In genomic region chr1:38012509-38012908, GRCm38 (mm10) we compare ENCODE assay signal across 30 mouse cellular contexts. TPM values are rescaled to one million over a fixed set of nuclear protein-coding genes. Genes with fewer than 3 reads are reported as not detected.
DNase-seq lines count a peak whose midpoint lies in the region; ATAC-seq and TF ChIP-seq lines count a peak whose summit lies in the region.
"Had no signal": no experiment of that assay in that cellular context is flagged by ENCODE, and none has a peak within 500 bp of the region (broad histone marks: within the 10 kb centered on the region; RNA-seq: fewer than 3 reads in every experiment).

No protein-coding gene starts in this region.

- TF ChIP-seq POLR2A in bone marrow macrophage, adult 2 months (IDR thresholded peaks at IDR 0.05; ENCODE audit: borderline replicate concordance, low read depth, low read length), result no peak
- no peak for TF ChIP-seq POLR2A in small intestine, adult 2 months (IDR thresholded peaks at IDR 0.05; ENCODE audit: low read depth, low read length)

- 0 out of 2 replicates have a peak overlapping the region, but pooled peaks have one; percentile 6 for H3K4me3 ChIP-seq in liver, embryonic 11.5 days (ENCODE audit: low read depth, low read length)
- peak overlapping the region; percentile 38 for H3K4me3 ChIP-seq in bone marrow macrophage, adult 2 months (ENCODE audit: insufficient read depth, low read length)
- H3K4me3 ChIP-seq in liver, embryonic 12.5 days, result peak overlapping the region; percentile 32
- no peak overlapping the region for H3K4me3 ChIP-seq in small intestine, adult 2 months (ENCODE audit: low read depth, low read length)
- no peak overlapping the region for H3K4me3 ChIP-seq in limb, embryonic 10.5 days
- H3K4me3 ChIP-seq: embryonic facial prominence, embryonic 15.5 days; forebrain, embryonic 13.5 days; heart, embryonic 10.5 days; hindbrain, embryonic 13.5 days; left cerebral cortex, adult 2 months; midbrain, embryonic 10.5 days had no signal

- TF ChIP-seq CTCF in bone marrow macrophage, adult 2 months (IDR thresholded peaks at IDR 0.05; ENCODE audit: low read depth, low read length), result no peak
- no peak for TF ChIP-seq CTCF in small intestine, adult 2 months (IDR thresholded peaks at IDR 0.05; ENCODE audit: extremely low read depth, insufficient read length, insufficient replicate concordance, low read depth, low read length)

- DNase-seq in liver, embryonic 11.5 days (ENCODE audit: low spot score), result no peak
- no peak for DNase-seq in liver
- no peak for DNase-seq in retina, embryonic 14.5 days (ENCODE audit: low spot score)
- no peak for DNase-seq in adrenal gland, adult 18-20 months (ENCODE audit: low spot score in 2 of 2)
- no peak for DNase-seq in limb, embryonic 10.5 days (ENCODE audit: low spot score)
- DNase-seq: cerebellum, postnatal 14 days; embryo, embryonic 11 days; gastrocnemius, postnatal 14 days; kidney, postnatal 10 days; lung, adult 2 months; thymus, postnatal 14 days had no signal

- H3K9ac ChIP-seq in liver, embryonic 11.5 days (ENCODE audit: low read depth, low read length), result no peak overlapping the region; the same call in 1 of the 2 replicates
- peak overlapping the region; percentile 62 for H3K9ac ChIP-seq in liver, embryonic 12.5 days
- H3K9ac ChIP-seq: embryonic facial prominence, embryonic 15.5 days; forebrain, embryonic 13.5 days; hindbrain, embryonic 13.5 days had no signal

- H3K9me3 ChIP-seq in liver, embryonic 11.5 days (ENCODE audit: control insufficient read depth, low read length), result no peaks in the 10 kb centered on the region
- H3K9me3 ChIP-seq in liver, embryonic 12.5 days (replicated peaks), result no peaks in the 10 kb centered on the region
- no peaks in the 10 kb centered on the region for H3K9me3 ChIP-seq in limb, embryonic 10.5 days (replicated peaks)
- H3K9me3 ChIP-seq: embryonic facial prominence, embryonic 15.5 days; forebrain, embryonic 13.5 days; heart, embryonic 10.5 days; hindbrain, embryonic 13.5 days; midbrain, embryonic 10.5 days had no signal

- H3K36me3 ChIP-seq in liver, embryonic 11.5 days (ENCODE audit: control insufficient read depth, insufficient read depth, low read length), result no peaks in the 10 kb centered on the region
- peaks cover 2% of the 10 kb centered on the region for H3K36me3 ChIP-seq in liver, embryonic 12.5 days
- H3K36me3 ChIP-seq in small intestine, adult 2 months (ENCODE audit: control insufficient read depth, insufficient read depth, low read length), result no peaks in the 10 kb centered on the region
- peaks cover under 1% of the 10 kb centered on the region; the same call in 1 of the 2 replicates for H3K36me3 ChIP-seq in limb, embryonic 10.5 days
- H3K36me3 ChIP-seq: embryonic facial prominence, embryonic 15.5 days; heart, embryonic 10.5 days; hindbrain, embryonic 13.5 days; midbrain, embryonic 10.5 days had no signal

- peaks cover 45% of the 10 kb centered on the region for H3K4me1 ChIP-seq in liver, embryonic 11.5 days (replicated peaks; ENCODE audit: control insufficient read depth, insufficient read depth, low read length)
- peaks cover 15% of the 10 kb centered on the region for H3K4me1 ChIP-seq in bone marrow macrophage, adult 2 months (ENCODE audit: control insufficient read depth, insufficient read depth, low read length)
- H3K4me1 ChIP-seq in liver, embryonic 12.5 days, result peaks cover 78% of the 10 kb centered on the region
- H3K4me1 ChIP-seq in small intestine, adult 2 months (ENCODE audit: control insufficient read depth, insufficient read depth, insufficient read length, low read length), result peaks cover 2% of the 10 kb centered on the region; the same call in 1 of the 2 replicates
- no peaks in the 10 kb centered on the region for H3K4me1 ChIP-seq in limb, embryonic 10.5 days
- H3K4me1 ChIP-seq: embryonic facial prominence, embryonic 15.5 days; forebrain, embryonic 13.5 days; hindbrain, embryonic 13.5 days; midbrain, embryonic 10.5 days had no signal

- no peaks in the 10 kb centered on the region for H3K27me3 ChIP-seq in liver, embryonic 11.5 days (replicated peaks; ENCODE audit: control insufficient read depth, insufficient read depth, low read length)
- no peaks in the 10 kb centered on the region for H3K27me3 ChIP-seq in liver, embryonic 12.5 days (replicated peaks)
- no peaks in the 10 kb centered on the region for H3K27me3 ChIP-seq in small intestine, adult 2 months (ENCODE audit: control insufficient read depth, insufficient read depth, low read length)
- no peaks in the 10 kb centered on the region for H3K27me3 ChIP-seq in limb, embryonic 10.5 days (ENCODE audit: low read depth, poor library complexity, severe bottlenecking)
- H3K27me3 ChIP-seq: embryonic facial prominence, embryonic 15.5 days; forebrain, embryonic 13.5 days; hindbrain, embryonic 13.5 days had no signal

- H3K27ac ChIP-seq in liver, embryonic 11.5 days (ENCODE audit: low read depth, low read length), result peak overlapping the region; percentile 82
- H3K27ac ChIP-seq in bone marrow macrophage, adult 2 months (ENCODE audit: insufficient read depth, low read depth, low read length), result peak overlapping the region; percentile 76
- peak overlapping the region; percentile 98 for H3K27ac ChIP-seq in liver, embryonic 12.5 days
- H3K27ac ChIP-seq in small intestine, adult 2 months (ENCODE audit: insufficient read depth, low read depth, low read length), result 0 out of 2 replicates have a peak overlapping the region, but pooled peaks have one; percentile 9
- no peak overlapping the region for H3K27ac ChIP-seq in limb, embryonic 10.5 days
- H3K27ac ChIP-seq: embryonic facial prominence, embryonic 15.5 days; forebrain, embryonic 13.5 days; heart, embryonic 10.5 days; hindbrain, embryonic 13.5 days; left cerebral cortex, adult 2 months; midbrain, embryonic 10.5 days had no signal

- peak overlapping the region; percentile 54 for H3K4me2 ChIP-seq in liver, embryonic 11.5 days
- peak overlapping the region; percentile 71 for H3K4me2 ChIP-seq in liver, embryonic 12.5 days
- H3K4me2 ChIP-seq: embryonic facial prominence, embryonic 15.5 days; forebrain, embryonic 13.5 days; hindbrain, embryonic 13.5 days had no signal

- no peak for ATAC-seq in liver, embryonic 11.5 days (replicated peaks; ENCODE audit: low FRiP score)
- peak; percentile 46 for ATAC-seq in liver, embryonic 12.5 days
- ATAC-seq: forebrain, embryonic 13.5 days; inflammation-experienced regulatory T-cells, adult 6 months had no signal

RNA-seq across cellular contexts. Expression of gene Eif5b, which starts 14.7 kb away (rescaled TPM):
- polyA plus RNA-seq in liver, embryonic 11.5 days (2014; fragmentation: Nextera tagmentation; extraction: Ambion mirVana), result 35.0 and 40.1 TPM in 2 replicates
- 54.2 and 58.2 TPM in 2 replicates for polyA plus RNA-seq in bone marrow macrophage, adult 2 months (2012; ENCODE audit: insufficient read depth, insufficient read length, missing spikeins)
- 28.5 and 28.8 TPM in 2 replicates for polyA plus RNA-seq in liver, embryonic 12.5 days (2016; fragmentation: Nextera tagmentation; extraction: Ambion mirVana)
- polyA plus RNA-seq in small intestine, adult 2 months (2012; rRNA removed), result 0.58 and 1.0 TPM in 2 replicates
- 10 to 100 TPM; 47.2 to 47.8 TPM for total RNA-seq in adrenal gland, adult 18-20 months (2021)
- polyA plus RNA-seq in limb, embryonic 10.5 days (2016; fragmentation: Nextera tagmentation; extraction: Ambion mirVana), result 24.5 and 27.2 TPM in 2 replicates

RNA-seq across cellular contexts. Expression of gene Txndc9, which starts 14.8 kb away (rescaled TPM):
- 105 and 110 TPM in 2 replicates for polyA plus RNA-seq in liver, embryonic 11.5 days (2014; fragmentation: Nextera tagmentation; extraction: Ambion mirVana)
- polyA plus RNA-seq in bone marrow macrophage, adult 2 months (2012; ENCODE audit: insufficient read depth, insufficient read length, missing spikeins), result 81.8 and 82.9 TPM in 2 replicates
- 82.7 and 86.3 TPM in 2 replicates for polyA plus RNA-seq in liver, embryonic 12.5 days (2016; fragmentation: Nextera tagmentation; extraction: Ambion mirVana)
- 2.3 and 4.0 TPM in 2 replicates for polyA plus RNA-seq in small intestine, adult 2 months (2012; rRNA removed)
- 10 to 100 TPM; 71.7 to 77.9 TPM for total RNA-seq in adrenal gland, adult 18-20 months (2021)
- polyA plus RNA-seq in limb, embryonic 10.5 days (2016; fragmentation: Nextera tagmentation; extraction: Ambion mirVana), result 130 and 135 TPM in 2 replicates

RNA-seq across cellular contexts. Expression of gene Lyg1, which starts 55.0 kb away (rescaled TPM):
- polyA plus RNA-seq in liver, embryonic 11.5 days (2014; fragmentation: Nextera tagmentation; extraction: Ambion mirVana), result not detected in 2 replicates
- not detected in 2 replicates for polyA plus RNA-seq in bone marrow macrophage, adult 2 months (2012; ENCODE audit: insufficient read depth, insufficient read length, missing spikeins)
- polyA plus RNA-seq in liver, embryonic 12.5 days (2016; fragmentation: Nextera tagmentation; extraction: Ambion mirVana), result not detected in 2 replicates
- not detected in 2 replicates for polyA plus RNA-seq in small intestine, adult 2 months (2012; rRNA removed)
- not detected for total RNA-seq in adrenal gland, adult 18-20 months (2021)
- polyA plus RNA-seq in limb, embryonic 10.5 days (2016; fragmentation: Nextera tagmentation; extraction: Ambion mirVana), result not detected in 2 replicates
- total RNA-seq: adrenal gland, postnatal 4 days; gastrocnemius, postnatal 14 days; heart, postnatal 25 days; layer of hippocampus, adult 8-10 months; left cerebral cortex, adult 2 months; monocyte, adult 5-6 weeks had no signal
- polyA plus RNA-seq: embryonic facial prominence, embryonic 15.5 days; forebrain, embryonic 13.5 days; frontal cortex, adult 2 months; heart, embryonic 10.5 days; hindbrain, embryonic 13.5 days; inflammation-experienced regulatory T-cells, adult 6 months; kidney, adult 2 months; limb, embryonic 11.5 days; midbrain, embryonic 10.5 days; neural tube, embryonic 11.5 days; testis, adult 2 months had no signal

Comparison
In these comparisons a context has a peak if more than half of its experiments do, and no peak if none do; other contexts are left out.
1. H3K4me3 ChIP-seq: peak in liver, embryonic 11.5 days (single experiment), bone marrow macrophage, adult 2 months (single experiment) and liver, embryonic 12.5 days (single experiment); none in small intestine, adult 2 months (single experiment) and limb, embryonic 10.5 days (single experiment).
2. RNA of gene Eif5b, which starts 14.7 kb away (polyA plus RNA-seq): 54.2 to 58.2 TPM in bone marrow macrophage, adult 2 months, 35.0 to 40.1 TPM in liver, embryonic 11.5 days, 28.5 to 28.8 TPM in liver, embryonic 12.5 days and 24.5 to 27.2 TPM in limb, embryonic 10.5 days; 0.58 to 1.0 TPM in small intestine, adult 2 months; every median in the first group is over 10 times any median in the second.
3. RNA of gene Txndc9, which starts 14.8 kb away (polyA plus RNA-seq): 130 to 135 TPM in limb, embryonic 10.5 days, 105 to 110 TPM in liver, embryonic 11.5 days, 82.7 to 86.3 TPM in liver, embryonic 12.5 days and 81.8 to 82.9 TPM in bone marrow macrophage, adult 2 months; 2.3 to 4.0 TPM in small intestine, adult 2 months; every median in the first group is over 10 times any median in the second.